Comparison of ENCODE assay signal across 8 mouse cellular contexts in genomic region chr4:43519956-43520355, GRCm38 (mm10). TPM values are rescaled to one million over a fixed set of nuclear protein-coding genes. Genes with fewer than 3 reads are reported as not detected.
DNase-seq lines count a peak whose midpoint lies in the region; ATAC-seq and TF ChIP-seq lines count a peak whose summit lies in the region.

No protein-coding gene starts in this region.

- peaks cover 13% of the 10 kb centered on the region for H3K4me1 ChIP-seq in hindbrain, embryonic 14.5 days (replicated peaks; ENCODE audit: control insufficient read depth, insufficient read depth, low read length)
- H3K4me1 ChIP-seq in lung, embryonic 16.5 days (replicated peaks; ENCODE audit: control insufficient read depth, insufficient read depth, low read length), result peaks cover 24% of the 10 kb centered on the region
- peaks cover 19% of the 10 kb centered on the region for H3K4me1 ChIP-seq in thymus, adult 2 months (replicated peaks; ENCODE audit: control insufficient read depth, insufficient read depth, low read length)

- TF ChIP-seq CTCF in thymus, adult 2 months (IDR thresholded peaks at IDR 0.05; ENCODE audit: borderline replicate concordance, control insufficient read depth, extremely low read depth, insufficient read depth, low read length, poor library complexity), result no peak

- H3K4me2 ChIP-seq in hindbrain, embryonic 14.5 days (replicated peaks), result peak overlapping the region; percentile 42
- peak overlapping the region; percentile 52 for H3K4me2 ChIP-seq in lung, embryonic 16.5 days (ENCODE audit: low read depth, low read length)

- H3K36me3 ChIP-seq in hindbrain, embryonic 14.5 days (replicated peaks; ENCODE audit: control insufficient read depth, insufficient read depth), result no peaks in the 10 kb centered on the region
- no peaks in the 10 kb centered on the region for H3K36me3 ChIP-seq in lung, embryonic 16.5 days (ENCODE audit: control insufficient read depth, insufficient read depth, low read length)
- H3K36me3 ChIP-seq in thymus, adult 2 months (ENCODE audit: control insufficient read depth, insufficient read depth, low read length), result no peaks in the 10 kb centered on the region

- H3K4me3 ChIP-seq in hindbrain, embryonic 14.5 days (replicated peaks; ENCODE audit: low read length), result no peak overlapping the region
- H3K4me3 ChIP-seq in lung, embryonic 16.5 days (ENCODE audit: low read length), result peak overlapping the region; percentile 26; the same call in 1 of the 2 replicates
- H3K4me3 ChIP-seq in thymus, adult 2 months (ENCODE audit: control insufficient read depth, insufficient read depth, low read length), result no peak overlapping the region

- TF ChIP-seq POLR2A in thymus, adult 2 months (IDR thresholded peaks at IDR 0.05; ENCODE audit: control insufficient read depth, extremely low read depth, insufficient read depth, low read length, poor library complexity), result no peak

- no peak overlapping the region for H3K9ac ChIP-seq in hindbrain, embryonic 14.5 days
- H3K9ac ChIP-seq in lung, embryonic 16.5 days (ENCODE audit: low read length), result no peak overlapping the region

- ATAC-seq in hindbrain, embryonic 14.5 days (ENCODE audit: low FRiP score), result peak; percentile 54; the same call in 1 of the 2 replicates
- ATAC-seq in lung, embryonic 16.5 days (ENCODE audit: low read depth), result peak; percentile 27

- peak; percentile 67 for DNase-seq in Muller cell, postnatal 12 days (ENCODE audit: inconsistent ontology term)
- peak; percentile 97 for DNase-seq in cerebellum, postnatal 14 days
- DNase-seq in gastrocnemius, adult 18-20 months (ENCODE audit: low spot score), result peak; percentile 93
- peak; percentile 100 for DNase-seq in hindbrain, embryonic 14.5 days (ENCODE audit: low spot score)
- peak; percentile 86 to 90 for DNase-seq in layer of hippocampus, postnatal 14 days (ENCODE audit: low spot score in 2 of 2)
- DNase-seq in ovary, postnatal 10 days (ENCODE audit: low spot score), result peak; percentile 93
- DNase-seq in thymus, adult 2 months, result peak; percentile 82

- no peaks in the 10 kb centered on the region for H3K9me3 ChIP-seq in hindbrain, embryonic 14.5 days (ENCODE audit: control insufficient read depth, low read length)
- no peaks in the 10 kb centered on the region for H3K9me3 ChIP-seq in lung, embryonic 16.5 days (ENCODE audit: control insufficient read depth, low read length)

- H3K27ac ChIP-seq in hindbrain, embryonic 14.5 days, result no peak overlapping the region
- H3K27ac ChIP-seq in lung, embryonic 16.5 days (ENCODE audit: low read length), result no peak overlapping the region
- H3K27ac ChIP-seq in thymus, adult 2 months (ENCODE audit: control insufficient read depth, insufficient read depth, low read length), result no peak overlapping the region

- WGBS in hindbrain, embryonic 14.5 days, result 18% methylated on average over 6 of the region's 6 CpGs
- WGBS in lung, embryonic 16.5 days, result 14% methylated on average over 6 of the region's 6 CpGs
- WGBS in thymus, adult 2 months, result 34% methylated on average over 6 of the region's 6 CpGs

- peaks cover 37% of the 10 kb centered on the region for H3K27me3 ChIP-seq in hindbrain, embryonic 14.5 days (ENCODE audit: control insufficient read depth, insufficient read depth, low read length)
- peaks cover 14% of the 10 kb centered on the region for H3K27me3 ChIP-seq in lung, embryonic 16.5 days (ENCODE audit: control insufficient read depth, insufficient read depth, low read depth, low read length)
- peaks cover 16% of the 10 kb centered on the region for H3K27me3 ChIP-seq in thymus, adult 2 months (ENCODE audit: control insufficient read depth, insufficient read depth, low read length)

RNA-seq across cellular contexts. Expression of gene Tpm2, which starts 3.6 kb away (rescaled TPM):
- 1,000 to 10,000 TPM; 6,886 to 8,782 TPM for total RNA-seq in gastrocnemius, adult 18-20 months (2021)
- polyA plus RNA-seq in hindbrain, embryonic 14.5 days (2014; fragmentation: Nextera tagmentation; extraction: Ambion mirVana), result 9.1 and 10.8 TPM in 2 replicates
- total RNA-seq in layer of hippocampus, postnatal 14 days (2021), result 1 to 10 TPM; 6.2 to 8.1 TPM
- 203 and 218 TPM in 2 replicates for polyA plus RNA-seq in lung, embryonic 16.5 days (2015; fragmentation: Nextera tagmentation; extraction: Ambion mirVana)
- 10.7 and 12.1 TPM in 2 replicates for polyA plus RNA-seq in thymus, adult 2 months (2012; rRNA removed)

RNA-seq across cellular contexts. Expression of gene Car9, which starts 13.2 kb away (rescaled TPM):
- 1 to 10 TPM; 1.4 to 2.6 TPM for total RNA-seq in gastrocnemius, adult 18-20 months (2021)
- polyA plus RNA-seq in hindbrain, embryonic 14.5 days (2014; fragmentation: Nextera tagmentation; extraction: Ambion mirVana), result 0.16 and 0.26 TPM in 2 replicates
- not detected for total RNA-seq in layer of hippocampus, postnatal 14 days (2021)
- polyA plus RNA-seq in lung, embryonic 16.5 days (2015; fragmentation: Nextera tagmentation; extraction: Ambion mirVana), result 5.5 and 6.4 TPM in 2 replicates
- polyA plus RNA-seq in thymus, adult 2 months (2012; rRNA removed), result 2.5 and 2.9 TPM in 2 replicates

RNA-seq across cellular contexts. Expression of gene Arhgef39, which starts 20.5 kb away (rescaled TPM):
- total RNA-seq in gastrocnemius, adult 18-20 months (2021), result not detected
- 4.7 and 6.1 TPM in 2 replicates for polyA plus RNA-seq in hindbrain, embryonic 14.5 days (2014; fragmentation: Nextera tagmentation; extraction: Ambion mirVana)
- 1 to 10 TPM in 1 of 2 experiments, under 1 TPM in 1; 0.74 to 1.2 TPM for total RNA-seq in layer of hippocampus, postnatal 14 days (2021)
- 47.7 and 56.1 TPM in 2 replicates for polyA plus RNA-seq in lung, embryonic 16.5 days (2015; fragmentation: Nextera tagmentation; extraction: Ambion mirVana)
- 105 and 108 TPM in 2 replicates for polyA plus RNA-seq in thymus, adult 2 months (2012; rRNA removed)

RNA-seq across cellular contexts. Expression of gene Ccdc107, which starts 27.3 kb away (rescaled TPM):
- 10 to 100 TPM; 21.9 to 26.8 TPM for total RNA-seq in gastrocnemius, adult 18-20 months (2021)
- polyA plus RNA-seq in hindbrain, embryonic 14.5 days (2014; fragmentation: Nextera tagmentation; extraction: Ambion mirVana), result 80.3 and 92.0 TPM in 2 replicates
- total RNA-seq in layer of hippocampus, postnatal 14 days (2021), result 10 to 100 TPM; 26.0 to 28.3 TPM
- polyA plus RNA-seq in lung, embryonic 16.5 days (2015; fragmentation: Nextera tagmentation; extraction: Ambion mirVana), result 73.7 and 73.8 TPM in 2 replicates
- 330 and 367 TPM in 2 replicates for polyA plus RNA-seq in thymus, adult 2 months (2012; rRNA removed)

RNA-seq across cellular contexts. Expression of gene Sit1, which starts 36.4 kb away (rescaled TPM):
- total RNA-seq in gastrocnemius, adult 18-20 months (2021), result not detected
- not detected in 2 replicates for polyA plus RNA-seq in hindbrain, embryonic 14.5 days (2014; fragmentation: Nextera tagmentation; extraction: Ambion mirVana)
- total RNA-seq in layer of hippocampus, postnatal 14 days (2021), result not detected
- 0.25 and 0.74 TPM in 2 replicates for polyA plus RNA-seq in lung, embryonic 16.5 days (2015; fragmentation: Nextera tagmentation; extraction: Ambion mirVana)
- 187 and 239 TPM in 2 replicates for polyA plus RNA-seq in thymus, adult 2 months (2012; rRNA removed)

Comparison
In these comparisons a context has a peak if more than half of its experiments do, and no peak if none do; other contexts are left out.
1. RNA of gene Tpm2, which starts 3.6 kb away (polyA plus RNA-seq): 203 to 218 TPM in lung, embryonic 16.5 days; 10.7 to 12.1 TPM in thymus, adult 2 months and 9.1 to 10.8 TPM in hindbrain, embryonic 14.5 days; every median in the first group is over 10 times any median in the second.
2. Peak in every context shown above with its lines, with median percentiles within 50 percentile points of each other: DNase-seq.